Mouse (Mus musculus): ENCODE results near the gene Mut.

Gene Mut

GRCm38 (mm10) chr17:40934420-40935231 is at the start of gene Mut, which contains the start of gene Cenpq:
Gene Mut, plus strand, starts transcription at chr17:40934685.
Gene Cenpq, minus strand, starts transcription at chr17:40935047.
- DNase-seq, result peak; percentile 100

GRCm38 (mm10) chr17:40885155-40885554 is 49.3 kb upstream of the Mut start:
- no peak for DNase-seq

- no peak for DNase-seq
These were observed 46.5 kb upstream of the Mut start for GRCm38 (mm10) chr17:40887849-40888536.

GRCm38 (mm10) chr17:40896863-40897262 is 37.6 kb upstream of the Mut start:
- DNase-seq, result peak; percentile 36

- DNase-seq, result no peak
These were observed 34.6 kb upstream of the Mut start for GRCm38 (mm10) chr17:40899783-40900363.

- no peak for DNase-seq
These were observed 31.1 kb upstream of the Mut start for GRCm38 (mm10) chr17:40903345-40903744.

GRCm38 (mm10) chr17:40904056-40904597 is 30.4 kb upstream of the Mut start:
- no peak for DNase-seq

GRCm38 (mm10) chr17:40904721-40905154 is 29.7 kb upstream of the Mut start:
- no peak for DNase-seq

- no peak for DNase-seq
These were observed 20.2 kb upstream of the Mut start, which contains the start of gene Glyatl3 for GRCm38 (mm10) chr17:40914250-40914649. Gene Glyatl3, minus strand, starts transcription at chr17:40914350.

- DNase-seq, result no peak
These were observed 19.0 kb upstream of the Mut start for GRCm38 (mm10) chr17:40915499-40915898.

GRCm38 (mm10) chr17:40933985-40934384 is 500 bp upstream of the Mut start:
- DNase-seq, result no peak

- DNase-seq, result no peak
These were observed 14.0 kb downstream of the Mut start for GRCm38 (mm10) chr17:40948518-40948917.

- DNase-seq, result no peak
These were observed 43.4 kb downstream of the Mut start for GRCm38 (mm10) chr17:40977914-40978313.

- DNase-seq, result no peak
These were observed 57.6 kb downstream of the Mut start for GRCm38 (mm10) chr17:40992102-40992501.

All from kidney, adult 9 months (tissue).